Mouse (Mus musculus) yolk sac, embryonic 10.5 days (tissue): ENCODE data around the gene Furin.

ENCODE experiments used
- DNase-seq: peaks from one replicate; pipeline ENCODE4 v3.0.0-alpha.2; 2017; ENCODE audit warnings: low spot score

Gene Furin

GRCm38 (mm10) chr7:80339793-80340628 lies 65.2 kb downstream of the Furin start:
- peak; percentile 98 for DNase-seq

DNA sequence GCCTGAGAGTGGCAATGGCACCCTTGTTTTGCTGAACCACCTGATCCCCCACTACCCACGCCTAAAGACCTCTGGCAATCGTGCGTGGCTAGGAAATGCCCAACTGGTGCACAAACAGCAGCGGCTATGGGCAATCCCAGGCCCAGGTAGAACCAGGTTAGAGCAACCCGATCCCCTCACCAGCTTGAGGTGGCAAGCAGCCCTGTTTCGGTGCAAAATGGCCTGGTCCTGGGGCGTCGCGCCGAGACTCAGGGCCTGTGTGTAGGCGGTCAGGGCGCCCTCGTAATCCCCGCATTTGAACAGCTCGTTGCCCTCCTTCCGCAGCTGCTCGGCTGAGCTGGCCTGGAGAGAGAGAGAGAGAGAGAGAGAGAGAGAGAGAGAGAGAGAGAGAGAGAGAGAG lies 65.9 kb downstream of the Furin start:
- peak; percentile 19 for DNase-seq
